Mouse (Mus musculus) c-Kit-negative CD71-positive TER-119-positive erythroid progenitor cells, embryonic 14.5 days (primary cell): Measurements from ENCODE around the gene Hnrnpc.
"Not testable (repeated sequence)": the region's sequence is repeated elsewhere in the genome, so short reads cannot be mapped to it uniquely, and the experiment has no call there.

ENCODE experiments used
- DNase-seq: peaks from one replicate; pipeline ENCODE4 v3.0.0-alpha.2; 2013; ENCODE audit warnings: low read depth, low spot score

Gene Hnrnpc

GRCm38 (mm10) chr14:52103474-52103855 is 363 bp downstream of the Hnrnpc start:
- peak; percentile 47 for DNase-seq

GRCm38 (mm10) chr14:52101285-52102157 is 2.3 kb downstream of the Hnrnpc start:
- DNase-seq = no peak

DNA sequence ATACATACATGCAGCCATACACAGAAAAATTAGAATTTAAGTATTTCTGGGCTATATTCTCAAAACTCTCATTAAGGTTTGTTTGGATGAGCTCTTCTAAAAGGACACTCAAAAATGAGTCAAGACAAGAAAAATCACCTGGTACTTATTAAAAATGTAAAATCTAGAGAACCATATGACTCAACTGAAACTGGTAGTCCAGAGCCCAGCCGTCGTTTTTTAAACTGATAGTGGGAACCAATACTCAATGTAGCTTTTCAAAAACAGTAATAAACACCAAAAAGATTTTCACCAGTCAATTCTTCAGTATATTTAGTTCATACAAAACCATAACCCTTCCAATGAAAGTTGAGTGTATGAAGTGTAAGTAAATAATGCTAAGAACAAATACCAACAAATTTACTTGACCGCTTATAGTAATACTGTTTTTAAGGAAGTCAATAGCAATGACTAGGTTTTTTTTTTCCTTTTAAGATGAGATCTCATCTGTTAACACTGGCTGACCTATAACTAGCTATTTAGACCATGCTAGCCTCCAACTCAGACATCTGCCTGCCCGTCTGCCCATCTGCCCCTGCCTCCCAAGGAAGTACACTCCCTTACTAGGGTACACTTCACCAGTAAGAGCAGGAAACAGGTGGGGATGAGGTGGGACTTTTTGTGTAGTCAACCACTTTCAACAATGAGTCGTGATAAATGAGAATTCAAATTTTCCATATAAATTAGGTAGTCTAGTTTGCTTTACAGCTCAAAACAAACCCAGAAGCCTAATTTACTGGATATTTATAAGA is 3.5 kb downstream of the Hnrnpc start:
- DNase-seq = no peak

- DNase-seq = no peak
These were observed 4.3 kb downstream of the Hnrnpc start for GRCm38 (mm10) chr14:52099563-52099962.

- not testable (repeated sequence) for DNase-seq
These were observed 5.4 kb downstream of the Hnrnpc start for GRCm38 (mm10) chr14:52098387-52098786.

DNA sequence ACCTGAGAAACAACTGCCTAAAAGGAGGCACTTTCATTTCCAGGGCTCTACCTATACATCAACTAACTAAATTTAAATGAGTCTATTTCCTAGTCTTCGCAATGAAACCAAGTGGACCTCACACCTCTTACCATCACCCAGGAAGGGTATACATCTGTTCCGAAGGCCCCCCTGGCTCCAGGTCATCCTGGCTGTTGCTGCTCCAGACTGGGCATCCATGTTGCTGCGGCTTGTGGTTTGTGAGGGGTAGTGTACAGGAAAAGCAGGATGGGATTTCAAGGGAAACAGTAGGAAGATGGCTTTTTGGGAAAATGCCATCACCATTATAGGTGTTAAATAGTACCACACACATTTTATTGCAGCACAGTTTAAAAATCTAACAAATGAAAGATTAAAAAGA is 6.6 kb downstream of the Hnrnpc start:
- not testable (repeated sequence) for DNase-seq

GRCm38 (mm10) chr14:52094533-52094932 is 9.3 kb downstream of the Hnrnpc start:
- no peak for DNase-seq

DNA sequence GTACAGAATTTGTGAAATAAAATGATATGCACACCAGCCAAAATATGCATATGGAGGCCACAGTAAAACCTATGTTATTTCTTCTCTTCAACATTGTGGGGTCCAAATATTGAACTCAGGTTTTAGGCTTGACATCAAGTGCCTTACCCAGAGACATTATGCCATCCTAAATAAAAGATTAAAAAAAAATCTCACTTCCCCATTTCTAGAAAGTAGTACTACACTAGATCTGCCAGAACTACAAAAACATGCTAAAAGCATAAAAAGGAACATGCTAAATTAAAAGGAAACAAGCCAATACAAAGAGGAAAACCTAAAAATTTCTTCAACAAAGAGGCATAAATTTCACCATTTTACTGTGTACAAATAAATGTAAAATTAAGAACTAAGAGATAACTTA is 20.7 kb downstream of the Hnrnpc start:
- DNase-seq = no peak

DNA sequence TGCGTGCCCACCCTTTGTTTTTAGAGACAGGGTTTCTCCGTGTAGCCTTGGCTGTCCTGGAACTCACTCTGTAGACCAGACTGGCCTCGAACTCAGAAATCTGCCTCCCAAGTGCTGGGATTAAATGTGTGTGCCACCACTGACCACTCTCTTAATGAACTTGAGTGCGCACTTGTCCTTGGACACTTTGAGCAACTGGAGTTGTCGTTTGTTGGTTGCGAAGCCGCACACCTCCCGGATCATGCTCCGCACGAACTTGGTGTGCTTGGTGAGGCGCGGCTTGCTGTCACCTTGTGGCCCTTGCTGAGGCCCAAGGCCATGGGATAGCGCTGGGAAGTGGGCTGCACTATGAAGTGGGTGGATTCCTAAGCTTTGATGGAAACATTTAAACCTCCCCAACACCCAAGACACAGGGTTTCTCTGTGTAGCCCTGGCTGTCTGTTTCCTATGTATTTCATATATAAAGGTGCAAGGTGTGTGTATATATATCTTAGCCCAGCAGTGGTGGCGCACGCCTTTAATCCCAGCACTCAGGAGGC is 32.2 kb downstream of the Hnrnpc start:
- DNase-seq = no peak

- DNase-seq = no peak
These were observed 37.7 kb downstream of the Hnrnpc start for GRCm38 (mm10) chr14:52066135-52066534.

DNA sequence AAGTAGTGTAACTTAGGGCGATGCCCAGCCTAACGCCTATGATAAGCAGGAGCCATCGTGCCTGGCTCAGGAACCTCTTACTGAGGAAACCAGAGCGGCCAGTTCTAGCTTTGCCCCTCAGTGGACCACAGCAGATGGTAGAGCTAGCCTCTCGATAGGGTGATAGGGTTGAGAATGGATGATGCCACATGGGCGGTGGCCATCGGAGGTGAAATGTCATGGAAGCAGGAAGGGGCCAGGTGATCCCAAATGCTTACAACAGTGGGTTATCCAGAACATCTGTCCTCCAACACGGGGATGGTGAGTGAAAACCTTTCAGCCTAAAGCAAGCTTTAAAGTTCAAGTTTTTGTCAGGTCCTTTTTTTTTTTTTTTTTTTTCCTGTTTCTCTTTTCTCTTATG is 42.0 kb downstream of the Hnrnpc start:
- DNase-seq = no peak

GRCm38 (mm10) chr14:52060800-52061199 is 43.0 kb downstream of the Hnrnpc start:
- no peak for DNase-seq

GRCm38 (mm10) chr14:52059982-52060381 is 43.8 kb downstream of the Hnrnpc start:
- no peak for DNase-seq

DNA sequence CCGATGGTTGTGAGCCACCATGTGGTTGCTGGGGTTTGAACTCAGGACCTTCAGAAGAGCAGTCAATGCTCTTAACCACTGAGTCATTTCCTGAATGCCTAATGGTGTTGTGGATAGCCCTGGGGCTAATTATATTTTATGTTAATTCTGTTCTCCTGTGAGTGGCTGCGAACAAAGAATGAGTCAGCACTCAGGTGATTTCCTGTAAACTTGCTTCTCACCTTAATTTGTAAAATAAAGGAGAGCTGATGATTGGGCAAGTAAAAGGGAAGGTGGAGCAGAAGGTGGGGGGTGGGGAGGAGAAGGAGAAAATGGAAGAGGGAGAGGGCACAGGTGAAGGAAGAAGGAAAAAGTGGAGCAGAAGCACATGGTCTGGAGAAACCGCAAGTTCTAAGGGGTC is 51.1 kb downstream of the Hnrnpc start:
- DNase-seq = not testable (repeated sequence)

DNA sequence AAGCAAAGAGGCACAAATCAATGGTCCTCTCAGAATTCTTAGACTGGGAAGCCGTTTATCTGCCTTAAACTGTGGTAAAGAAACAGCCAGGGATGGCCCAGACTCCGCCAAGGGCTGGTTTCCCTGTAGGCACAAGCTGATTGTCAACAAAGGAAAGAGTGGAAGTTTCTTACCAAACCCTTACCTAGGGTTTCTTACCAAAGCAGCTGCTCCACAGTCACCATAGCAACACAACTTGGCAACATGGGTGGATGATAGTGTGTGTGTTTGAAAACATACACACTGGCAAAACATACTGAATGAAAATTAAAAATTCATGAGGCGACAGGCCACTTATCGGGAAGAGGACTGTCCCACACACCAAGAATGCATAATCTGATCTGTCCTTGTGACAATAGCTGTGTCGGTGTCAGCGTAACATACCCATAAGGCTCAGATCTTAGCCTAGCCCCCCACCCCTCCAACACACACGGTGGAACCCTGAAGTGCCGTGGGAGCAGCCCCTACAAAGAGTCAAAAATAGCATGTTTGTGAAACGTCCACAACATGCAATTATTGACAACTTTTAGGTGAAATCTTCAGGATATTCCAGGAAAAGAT is 57.8 kb downstream of the Hnrnpc start:
- no peak for DNase-seq

DNA sequence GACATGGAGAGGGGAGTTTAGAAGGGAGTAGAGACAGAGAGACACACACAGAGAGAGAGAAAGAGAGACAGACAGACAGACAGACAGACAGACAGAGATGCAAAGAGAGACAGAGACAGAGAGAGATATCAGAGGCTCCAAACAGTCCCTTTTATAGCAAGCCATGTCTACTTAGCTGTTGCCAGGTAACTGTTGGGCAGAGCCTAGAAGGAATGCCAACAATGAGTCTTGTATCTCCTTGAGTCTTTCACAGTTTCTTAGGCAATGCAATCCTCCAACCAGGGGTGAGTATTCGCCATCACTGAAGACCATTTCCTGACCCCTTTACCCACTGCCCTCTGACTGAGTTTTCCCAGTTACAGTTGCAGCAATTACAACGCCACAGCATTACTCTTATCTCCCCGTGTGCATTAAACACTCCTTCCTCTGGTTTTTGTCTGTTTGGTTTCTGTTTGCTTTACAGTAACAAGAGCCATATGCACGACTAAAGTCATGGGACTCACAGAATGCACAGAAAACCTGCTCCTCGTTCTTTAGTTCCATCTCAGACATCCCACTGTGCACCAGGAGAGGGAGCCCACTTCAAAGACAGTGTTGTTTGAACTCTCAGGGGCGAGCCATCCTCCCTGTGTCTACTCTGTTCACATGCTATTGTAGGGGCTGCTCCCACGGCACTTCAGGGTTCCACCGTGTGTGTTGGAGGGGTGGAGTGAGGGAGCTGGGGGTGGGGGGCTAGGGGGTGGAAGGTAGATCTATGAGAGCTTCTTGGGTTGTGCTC is 58.7 kb downstream of the Hnrnpc start:
- no peak for DNase-seq

- DNase-seq = no peak
These were observed 60.4 kb downstream of the Hnrnpc start for GRCm38 (mm10) chr14:52043446-52043845.

- not testable (repeated sequence) for DNase-seq
These were observed 61.5 kb downstream of the Hnrnpc start, which contains the start of gene Olfr221 for GRCm38 (mm10) chr14:52042359-52042758. Gene Olfr221 (minus strand): TSS chr14:52042459.

GRCm38 (mm10) chr14:52039332-52039731 is 64.5 kb downstream of the Hnrnpc start:
- DNase-seq = no peak

DNA sequence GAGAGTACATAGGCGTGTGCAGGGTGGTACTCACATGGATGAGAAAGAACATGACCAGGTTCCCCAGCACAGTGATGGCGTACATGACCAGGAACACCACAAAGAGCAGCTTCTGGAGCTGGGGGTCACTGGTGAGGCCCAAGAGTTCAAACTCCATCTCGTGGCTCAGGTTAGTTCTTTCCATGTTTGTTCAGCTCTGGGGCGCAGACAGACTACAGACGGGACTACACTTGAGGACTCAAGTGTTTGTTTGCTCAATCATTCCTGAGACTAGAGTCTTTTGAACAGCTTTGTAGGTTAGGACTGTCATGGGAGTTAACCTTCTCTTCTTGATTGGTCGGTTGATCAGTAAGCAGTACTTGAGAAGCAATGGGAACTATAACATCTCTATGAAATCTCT is 67.9 kb downstream of the Hnrnpc start:
- no peak for DNase-seq

- no peak for DNase-seq
These were observed 77.5 kb downstream of the Hnrnpc start for GRCm38 (mm10) chr14:52026342-52026741.
